Comparison of ENCODE assay signal across 26 mouse cellular contexts in the genomic region with DNA sequence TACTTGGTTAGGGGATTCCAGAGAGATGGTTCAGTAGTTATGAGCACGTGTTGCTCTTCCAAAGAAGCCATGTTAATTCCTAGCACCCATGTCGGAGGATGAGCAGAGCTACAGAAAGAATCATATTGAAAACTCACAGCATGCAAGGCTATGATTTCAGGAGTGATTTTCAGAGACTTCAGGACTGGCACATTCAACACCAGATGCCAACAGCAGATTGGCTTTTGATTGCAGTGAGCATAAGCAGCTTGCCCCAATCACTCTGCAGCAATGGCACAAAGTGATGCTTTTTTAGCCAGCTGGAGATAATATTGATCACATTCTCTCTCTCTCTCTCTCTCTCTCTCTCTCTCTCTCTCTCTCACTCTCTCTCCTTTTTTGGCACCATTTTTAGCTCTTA.
DNase-seq lines count a peak whose midpoint lies in the region; ATAC-seq lines count a peak whose summit lies in the region.
"Had no signal": no experiment of that assay in that cellular context is flagged by ENCODE, and none has a peak within 500 bp of the region (broad histone marks: within the 10 kb centered on the region; RNA-seq: fewer than 3 reads in every experiment).

No protein-coding gene starts in this region.

- no peaks in the 10 kb centered on the region for H3K27me3 ChIP-seq in midbrain, embryonic 14.5 days (ENCODE audit: control insufficient read depth, insufficient read depth, low read length)
- no peaks in the 10 kb centered on the region for H3K27me3 ChIP-seq in midbrain, embryonic 10.5 days (ENCODE audit: low read depth, poor library complexity, severe bottlenecking)
- H3K27me3 ChIP-seq: embryonic facial prominence, embryonic 12.5 days; hindbrain, embryonic 13.5 days; limb, embryonic 12.5 days; midbrain, embryonic 12.5 days; neural tube, embryonic 13.5 days; stomach, embryonic 15.5 days had no signal

- no peaks in the 10 kb centered on the region for H3K4me1 ChIP-seq in midbrain, embryonic 14.5 days (ENCODE audit: control insufficient read depth, insufficient read depth, low read length)
- no peaks in the 10 kb centered on the region for H3K4me1 ChIP-seq in midbrain, embryonic 10.5 days
- H3K4me1 ChIP-seq: embryonic facial prominence, embryonic 12.5 days; hindbrain, embryonic 13.5 days; limb, embryonic 12.5 days; midbrain, embryonic 12.5 days; neural tube, embryonic 13.5 days; stomach, embryonic 15.5 days had no signal

- ATAC-seq in midbrain, embryonic 14.5 days (ENCODE audit: low FRiP score, low TSS enrichment), result no peak
- ATAC-seq: activated CD4-positive, CD25-positive, alpha-beta regulatory T cell, adult 4 months; liver, postnatal 0 days; lung, postnatal 0 days had no signal

- H3K4me2 ChIP-seq in midbrain, embryonic 14.5 days (ENCODE audit: low read length), result no peak overlapping the region
- H3K4me2 ChIP-seq: embryonic facial prominence, embryonic 12.5 days; hindbrain, embryonic 13.5 days; limb, embryonic 12.5 days; liver, embryonic 11.5 days; midbrain, embryonic 12.5 days; neural tube, embryonic 13.5 days; stomach, embryonic 15.5 days had no signal

- H3K4me3 ChIP-seq in midbrain, embryonic 14.5 days (replicated peaks; ENCODE audit: low read depth, low read length), result no peak overlapping the region
- H3K4me3 ChIP-seq in midbrain, embryonic 10.5 days, result no peak overlapping the region
- H3K4me3 ChIP-seq: embryonic facial prominence, embryonic 12.5 days; hindbrain, embryonic 13.5 days; limb, embryonic 12.5 days; midbrain, embryonic 12.5 days; neural tube, embryonic 13.5 days; stomach, embryonic 15.5 days had no signal

- H3K9ac ChIP-seq in midbrain, embryonic 14.5 days (replicated peaks; ENCODE audit: low read length), result no peak overlapping the region
- H3K9ac ChIP-seq: embryonic facial prominence, embryonic 12.5 days; hindbrain, embryonic 13.5 days; limb, embryonic 12.5 days; liver, postnatal 0 days; midbrain, embryonic 12.5 days; neural tube, embryonic 13.5 days; stomach, embryonic 15.5 days had no signal

- H3K36me3 ChIP-seq in midbrain, embryonic 14.5 days (ENCODE audit: control insufficient read depth, insufficient read depth, low read length), result no peaks in the 10 kb centered on the region
- no peaks in the 10 kb centered on the region for H3K36me3 ChIP-seq in midbrain, embryonic 10.5 days
- H3K36me3 ChIP-seq: embryonic facial prominence, embryonic 12.5 days; hindbrain, embryonic 13.5 days; limb, embryonic 12.5 days; midbrain, embryonic 12.5 days; neural tube, embryonic 13.5 days; stomach, embryonic 15.5 days had no signal

- 82% methylated on average over 2 of the region's 2 CpGs for WGBS in midbrain, embryonic 14.5 days
- WGBS in midbrain, embryonic 10.5 days, result 80% methylated on average over 2 of the region's 2 CpGs

- no peaks in the 10 kb centered on the region for H3K9me3 ChIP-seq in midbrain, embryonic 14.5 days (ENCODE audit: control insufficient read depth, low read length)
- no peaks in the 10 kb centered on the region for H3K9me3 ChIP-seq in midbrain, embryonic 10.5 days (replicated peaks)
- H3K9me3 ChIP-seq: embryonic facial prominence, embryonic 12.5 days; hindbrain, embryonic 13.5 days; limb, embryonic 12.5 days; midbrain, embryonic 12.5 days; neural tube, embryonic 13.5 days; stomach, embryonic 15.5 days had no signal

- DNase-seq in midbrain, embryonic 14.5 days, result peak; percentile 6
- DNase-seq in midbrain, embryonic 10.5 days (ENCODE audit: low spot score), result no peak
- DNase-seq in brain, embryonic 18.5 days (ENCODE audit: low read depth, low spot score), result peak; percentile 34
- peak; percentile 24 to 78 for DNase-seq in layer of hippocampus, adult 18-20 months (ENCODE audit: low spot score in 2 of 2)
- DNase-seq in layer of hippocampus, postnatal 14 days (ENCODE audit: low spot score in 2 of 2), result peak; percentile 53 to 87
- no peak for DNase-seq in testis, postnatal 10 days (ENCODE audit: low spot score)
- DNase-seq in kidney, postnatal 10 days, result no peak
- DNase-seq in adrenal gland, postnatal 14 days, result no peak
- DNase-seq: adrenal gland, adult 8-10 months; cerebellum, adult 11-12 months; cerebellum, postnatal 25 days; gastrocnemius, postnatal 36 days; heart, postnatal 36 days; kidney, adult 2 months; liver, postnatal 0 days; thymus, adult 18-20 months had no signal

- no peak overlapping the region for H3K27ac ChIP-seq in midbrain, embryonic 14.5 days (replicated peaks; ENCODE audit: low read depth, low read length)
- no peak overlapping the region for H3K27ac ChIP-seq in midbrain, embryonic 10.5 days (replicated peaks)
- H3K27ac ChIP-seq: embryonic facial prominence, embryonic 12.5 days; hindbrain, embryonic 13.5 days; kidney, postnatal 0 days; limb, embryonic 12.5 days; midbrain, embryonic 12.5 days; neural tube, embryonic 13.5 days; stomach, embryonic 15.5 days had no signal

Comparison
In these comparisons a context has a peak if more than half of its experiments do, and no peak if none do; other contexts are left out.
1. DNase-seq: peak in midbrain, embryonic 14.5 days (single experiment), brain, embryonic 18.5 days (single experiment), layer of hippocampus, adult 18-20 months (2 of 2) and layer of hippocampus, postnatal 14 days (2 of 2); none in midbrain, embryonic 10.5 days (single experiment), testis, postnatal 10 days (single experiment), kidney, postnatal 10 days (single experiment) and adrenal gland, postnatal 14 days (single experiment).